Mouse (Mus musculus): Measurements from ENCODE around the gene P4htm. TPM values are rescaled to one million over a fixed set of nuclear protein-coding genes. Genes with fewer than 3 reads are reported as not detected.
A peak's percentile ranks its signal among the peaks of the same experiment; 100 is the strongest.

Gene P4htm
- polyA plus RNA-seq, 1 experiment from 2014 or later, result 25.6 TPM

GRCm38 (mm10) chr9:108566815-108567776 is 30.4 kb downstream of the P4htm start, which contains the start of gene Ndufaf3:
Ndufaf3 (minus strand) TSS chr9:108567434.
- H3K4me1 ChIP-seq (replicated peaks), result peaks cover 49% of the 10 kb centered on the region
- H3K9me3 ChIP-seq, result no peaks in the 10 kb centered on the region
- H3K27me3 ChIP-seq, result no peaks in the 10 kb centered on the region
- peaks cover 52% of the 10 kb centered on the region for H3K36me3 ChIP-seq
- peak within 1 kb of the TSS; percentile 78 for H3K4me3 ChIP-seq
- H3K9ac ChIP-seq, result peak within 1 kb of the TSS; percentile 89
- peak within 1 kb of the TSS; percentile 96 for H3K4me2 ChIP-seq
- WGBS, result under 1% methylated on average over 73 of the region's 73 CpGs
- peak within 1 kb of the TSS; percentile 99 for H3K27ac ChIP-seq
- peak; percentile 85 for ATAC-seq (ENCODE audit: low FRiP score)

- peaks cover 48% of the 10 kb centered on the region for H3K36me3 ChIP-seq
- peak overlapping the region; percentile 78 for H3K4me3 ChIP-seq
- peak overlapping the region; percentile 99 for H3K27ac ChIP-seq
- 12% methylated on average over 35 of the region's 35 CpGs for WGBS
- H3K4me1 ChIP-seq (replicated peaks), result peaks cover 58% of the 10 kb centered on the region
- H3K4me2 ChIP-seq, result peak overlapping the region; percentile 96
- no peaks in the 10 kb centered on the region for H3K27me3 ChIP-seq
- H3K9me3 ChIP-seq, result no peaks in the 10 kb centered on the region
- peak overlapping the region; percentile 89 for H3K9ac ChIP-seq
- ATAC-seq (ENCODE audit: low FRiP score), result no peak
These were observed 31.3 kb downstream of the P4htm start for GRCm38 (mm10) chr9:108565881-108566814.

- Histone ChIP-seq H3K36me3 (peaks cover 48% of the 10 kb centered on the region), H3K4me3 (no peak overlapping the region), H3K9ac (no peak overlapping the region), H3K27me3 (no peaks in the 10 kb centered on the region), H3K4me2 (no peak overlapping the region), H3K4me1 (replicated peaks) (peaks cover 45% of the 10 kb centered on the region), H3K27ac (no peak overlapping the region), H3K9me3 (no peaks in the 10 kb centered on the region)
- ATAC-seq (ENCODE audit: low FRiP score), result no peak
- WGBS, result 91% methylated on average over 7 of the region's 7 CpGs
These were observed 33.3 kb downstream of the P4htm start for GRCm38 (mm10) chr9:108564131-108564530.

- WGBS, result 97% methylated on average over 8 of the region's 8 CpGs
These were observed 33.8 kb downstream of the P4htm start for GRCm38 (mm10) chr9:108563671-108564070.

GRCm38 (mm10) chr9:108560227-108560841 is 37.1 kb downstream of the P4htm start, which contains the start of gene Impdh2:
Impdh2 (plus strand) TSS chr9:108560286.
- H3K4me3 ChIP-seq, result peak within 1 kb of the TSS; percentile 55
- H3K4me2 ChIP-seq, result peak within 1 kb of the TSS; percentile 70
- H3K27ac ChIP-seq, result peak within 1 kb of the TSS; percentile 86
- WGBS, result under 1% methylated on average over 53 of the region's 53 CpGs
- H3K9ac ChIP-seq, result peak within 1 kb of the TSS; percentile 77
- peaks cover 18% of the 10 kb centered on the region for H3K4me1 ChIP-seq (replicated peaks)
- no peaks in the 10 kb centered on the region for H3K27me3 ChIP-seq
- H3K9me3 ChIP-seq, result no peaks in the 10 kb centered on the region
- peaks cover 74% of the 10 kb centered on the region for H3K36me3 ChIP-seq
- peak; percentile 99 for ATAC-seq (ENCODE audit: low FRiP score)

More at GRCm38 (mm10) chr9:108563671-108564070, 33.8 kb downstream of the P4htm start:
- H3K27me3 ChIP-seq, result no peaks in the 10 kb centered on the region
- H3K4me2 ChIP-seq, result no peak overlapping the region
- H3K9ac ChIP-seq, result no peak overlapping the region
- no peak for ATAC-seq (ENCODE audit: low FRiP score)
- peaks cover 52% of the 10 kb centered on the region for H3K36me3 ChIP-seq
- H3K9me3 ChIP-seq, result no peaks in the 10 kb centered on the region
- H3K4me3 ChIP-seq, result no peak overlapping the region
- no peak overlapping the region for H3K27ac ChIP-seq
- H3K4me1 ChIP-seq (replicated peaks), result peaks cover 41% of the 10 kb centered on the region

DNA sequence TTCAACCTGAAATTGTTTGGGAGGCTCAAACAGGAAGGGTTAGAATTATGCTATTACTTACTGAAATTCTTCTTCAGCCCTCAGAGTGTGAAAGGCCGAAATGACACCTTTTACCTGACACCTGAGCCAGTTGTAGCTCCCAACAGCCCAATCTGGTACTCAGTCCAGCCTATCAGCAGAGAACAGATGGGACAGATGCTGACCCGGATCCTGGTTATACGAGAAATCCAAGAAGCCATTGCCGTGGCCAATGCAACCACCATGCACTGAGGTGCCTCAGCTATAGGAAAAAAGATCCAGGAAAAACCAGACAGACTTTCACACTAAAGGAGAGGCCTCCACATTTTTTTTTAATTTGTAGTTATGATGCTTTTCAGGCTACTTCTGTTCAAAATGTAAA is 38.3 kb downstream of the P4htm start:
- Histone ChIP-seq H3K4me2 (no peak overlapping the region), H3K27me3 (no peaks in the 10 kb centered on the region), H3K9ac (no peak overlapping the region), H3K4me1 (replicated peaks) (peaks cover 18% of the 10 kb centered on the region), H3K36me3 (peaks cover 73% of the 10 kb centered on the region), H3K4me3 (no peak overlapping the region), H3K27ac (no peak overlapping the region), H3K9me3 (no peaks in the 10 kb centered on the region)
- WGBS, result 94% methylated on average over 4 of the region's 4 CpGs
- ATAC-seq (ENCODE audit: low FRiP score), result no peak

DNA sequence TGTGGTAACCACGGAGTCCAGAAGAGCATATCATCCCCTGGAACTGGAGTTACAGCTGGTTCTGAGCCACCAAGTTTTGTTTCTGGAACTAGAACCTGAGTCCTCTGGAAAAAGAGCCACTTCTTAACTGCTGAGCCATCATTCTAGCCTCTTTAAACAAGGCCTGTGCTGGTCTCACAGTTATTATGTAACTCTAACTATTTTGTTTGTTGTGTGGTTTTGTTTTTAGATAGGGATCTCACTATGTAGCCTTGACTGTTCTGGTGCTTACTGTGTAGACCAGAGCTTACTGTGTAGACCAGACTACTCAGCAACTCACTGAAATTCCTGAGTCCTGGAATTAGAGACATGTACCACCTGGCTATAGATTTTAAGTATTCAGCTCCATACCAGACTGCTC is 50.6 kb downstream of the P4htm start:
- H3K4me3 ChIP-seq, result no peak overlapping the region
- no peak overlapping the region for H3K4me2 ChIP-seq
- no peaks in the 10 kb centered on the region for H3K9me3 ChIP-seq
- no peaks in the 10 kb centered on the region for H3K4me1 ChIP-seq (replicated peaks)
- peaks cover 86% of the 10 kb centered on the region for H3K36me3 ChIP-seq
- 97% methylated on average over 1 of the region's 1 CpGs for WGBS
- ATAC-seq (ENCODE audit: low FRiP score), result no peak
- H3K27me3 ChIP-seq, result no peaks in the 10 kb centered on the region
- no peak overlapping the region for H3K9ac ChIP-seq
- H3K27ac ChIP-seq, result no peak overlapping the region

DNA sequence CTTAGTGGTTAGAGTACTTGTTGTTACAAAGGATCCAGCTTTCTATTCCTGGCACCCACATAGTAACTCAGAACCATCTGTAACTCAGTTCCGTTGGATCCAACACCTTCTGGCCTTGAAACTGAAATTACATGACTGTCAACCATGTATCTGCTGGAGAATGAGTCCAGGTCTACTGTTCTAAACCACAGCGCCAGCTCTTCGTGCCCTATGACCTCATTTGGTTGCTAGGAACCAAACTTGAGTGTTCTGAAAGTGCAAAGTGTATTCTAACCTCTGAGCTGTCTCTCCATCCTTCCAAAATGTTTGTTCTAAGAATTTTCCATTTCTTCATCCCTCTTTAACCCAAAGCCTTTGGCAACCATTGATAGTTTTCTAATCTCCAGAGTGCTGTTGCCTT is 51.5 kb downstream of the P4htm start:
- no peak for ATAC-seq (ENCODE audit: low FRiP score)
- Histone ChIP-seq H3K4me1 (replicated peaks) (no peaks in the 10 kb centered on the region), H3K9me3 (no peaks in the 10 kb centered on the region), H3K27ac (no peak overlapping the region), H3K27me3 (no peaks in the 10 kb centered on the region), H3K9ac (no peak overlapping the region), H3K4me3 (no peak overlapping the region), H3K36me3 (peaks cover 91% of the 10 kb centered on the region), H3K4me2 (no peak overlapping the region)
- 96% methylated on average over 3 of the region's 3 CpGs for WGBS

DNA sequence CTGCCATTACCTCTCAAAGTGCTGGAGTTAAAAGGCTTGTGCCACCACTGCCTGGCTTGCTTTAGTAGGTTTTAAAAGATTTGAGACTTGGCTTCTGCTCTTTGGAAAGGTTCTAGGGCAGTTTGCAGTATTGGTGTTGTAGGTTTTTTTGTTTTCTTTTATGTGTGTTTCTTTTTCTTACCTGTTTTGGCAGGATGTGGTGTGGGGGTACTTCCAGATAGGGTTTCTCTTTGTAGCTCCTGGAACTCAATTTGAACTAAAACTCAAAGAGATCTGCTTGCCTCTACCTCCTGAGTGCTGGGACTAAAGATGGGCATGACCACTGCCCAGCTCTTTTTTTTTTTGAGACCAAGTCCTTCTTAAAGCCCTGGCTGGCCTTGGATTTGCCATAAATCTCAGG is 56.6 kb downstream of the P4htm start:
- Histone ChIP-seq H3K4me2 (no peak overlapping the region), H3K9me3 (no peaks in the 10 kb centered on the region), H3K27ac (no peak overlapping the region), H3K36me3 (peaks cover 91% of the 10 kb centered on the region), H3K9ac (no peak overlapping the region), H3K4me3 (no peak overlapping the region), H3K4me1 (replicated peaks) (no peaks in the 10 kb centered on the region), H3K27me3 (no peaks in the 10 kb centered on the region)
- ATAC-seq (ENCODE audit: low FRiP score), result no peak

DNA sequence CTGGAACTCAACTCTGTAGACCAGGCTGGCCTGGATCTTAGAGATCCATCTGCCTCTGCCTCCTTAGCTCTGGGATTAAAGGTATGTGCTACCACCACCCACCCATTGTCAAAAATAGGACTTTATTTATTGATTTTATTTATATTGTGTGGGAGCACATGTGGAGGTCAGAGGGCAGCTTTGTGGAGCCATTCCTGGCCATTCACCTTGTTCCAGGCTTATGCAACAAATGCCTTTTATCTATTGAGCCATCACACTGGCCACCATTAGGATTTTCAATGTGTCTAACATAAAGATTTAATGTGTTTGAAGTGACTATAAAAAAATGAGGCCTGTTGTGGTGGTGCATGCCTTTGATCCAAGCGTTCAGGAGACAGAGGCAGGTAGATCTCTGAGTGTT is 66.0 kb downstream of the P4htm start:
- no peak for ATAC-seq (ENCODE audit: low FRiP score)
- Histone ChIP-seq H3K4me2 (no peak overlapping the region), H3K36me3 (peaks cover 81% of the 10 kb centered on the region), H3K4me3 (no peak overlapping the region), H3K27me3 (no peaks in the 10 kb centered on the region), H3K27ac (no peak overlapping the region), H3K9me3 (no peaks in the 10 kb centered on the region), H3K4me1 (replicated peaks) (no peaks in the 10 kb centered on the region), H3K9ac (no peak overlapping the region)
- WGBS, result 86% methylated on average over 1 of the region's 1 CpGs

DNA sequence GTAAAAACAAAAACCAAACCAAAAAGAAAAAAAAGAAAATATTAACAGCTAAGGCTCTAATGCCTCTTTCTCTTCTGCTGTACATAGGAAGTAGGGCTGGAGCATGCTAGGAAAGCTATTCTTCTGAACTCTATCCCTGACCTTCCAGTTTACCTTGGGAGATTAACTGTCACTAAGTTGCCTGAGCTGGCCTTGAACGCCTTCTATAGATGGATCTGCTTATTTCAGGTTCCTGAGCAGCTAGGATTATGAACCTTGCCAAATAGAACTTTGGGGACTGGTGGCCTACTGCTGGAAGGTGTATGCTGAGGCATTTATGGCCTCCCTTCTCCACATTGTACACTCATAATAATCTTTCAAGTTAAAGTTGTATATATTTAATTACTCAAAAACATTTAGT is 66.5 kb downstream of the P4htm start:
- Histone ChIP-seq H3K9ac (no peak overlapping the region), H3K4me1 (replicated peaks) (no peaks in the 10 kb centered on the region), H3K36me3 (peaks cover 75% of the 10 kb centered on the region), H3K27ac (no peak overlapping the region), H3K9me3 (no peaks in the 10 kb centered on the region), H3K4me3 (no peak overlapping the region), H3K4me2 (no peak overlapping the region), H3K27me3 (no peaks in the 10 kb centered on the region)
- WGBS, result 94% methylated on average over 1 of the region's 1 CpGs
- ATAC-seq (ENCODE audit: low FRiP score), result no peak
